Mouse (Mus musculus) myocyte (in vitro differentiated cells): Measurements from ENCODE around the gene Dohh. TPM values are rescaled to one million over a fixed set of nuclear protein-coding genes. Genes with fewer than 3 reads are reported as not detected.

ENCODE experiments used
- H3K27me3 ChIP-seq: one replicate; pipeline ENCODE4 v1.6.1; 2011; ENCODE audit not compliant: control insufficient read depth, insufficient read depth, insufficient read length
- H3K36me3 ChIP-seq: one replicate; pipeline ENCODE4 v1.6.1; 2011; ENCODE audit not compliant: control insufficient read depth, insufficient read depth
- H3K4me2 ChIP-seq: one replicate; pipeline ENCODE4 v1.6.1; 2011; ENCODE audit warnings: low read depth, control low read depth
- H3K4me3 ChIP-seq: one replicate; pipeline ENCODE4 v1.5.1; 2011; ENCODE audit warnings: mild to moderate bottlenecking, control low read depth, moderate library complexity
- H3K79me2 ChIP-seq: one replicate; pipeline ENCODE4 v1.6.1; 2011; ENCODE audit not compliant: control insufficient read depth, insufficient read depth
- H3ac ChIP-seq: one replicate; pipeline ENCODE4 v1.6.1; 2011; ENCODE audit not compliant: control insufficient read depth, insufficient read length
- CEBPB ChIP-seq: IDR thresholded peaks from 2 replicates; pipeline ENCODE4 v1.6.1; 2011; ENCODE audit warnings: mild to moderate bottlenecking, moderate library complexity; ENCODE audit not compliant: poor library complexity, insufficient read depth, severe bottlenecking
- E2F4 ChIP-seq: IDR thresholded peaks from one replicate; pipeline ENCODE4 v1.6.1; 2011; ENCODE audit warnings: mild to moderate bottlenecking, control low read depth, moderate library complexity; ENCODE audit not compliant: insufficient read depth
- MAX ChIP-seq: IDR thresholded peaks from one replicate; pipeline ENCODE4 v1.6.1; 2011; ENCODE audit warnings: low read depth, mild to moderate bottlenecking, control low read depth
- MYOD1 ChIP-seq, 3 experiments: IDR thresholded peaks; one replicate each; pipeline ENCODE4 v1.6.1; 2011; ENCODE audit warnings: control low read depth in 2 of 3, low read depth in 2 of 3, mild to moderate bottlenecking in 2 of 3, moderate library complexity in 1 of 3; ENCODE audit not compliant: insufficient read length in 2 of 3, control insufficient read depth in 1 of 3
- MYOG ChIP-seq, 3 experiments: IDR thresholded peaks; one replicate each; pipeline ENCODE4 v1.6.1; 2011; ENCODE audit warnings: control low read depth in 2 of 3, low read depth in 2 of 3, mild to moderate bottlenecking in 2 of 3; ENCODE audit not compliant: insufficient read length in 2 of 3, control insufficient read depth in 1 of 3, insufficient read depth in 1 of 3
- POLR2A ChIP-seq: IDR thresholded peaks from one replicate; pipeline ENCODE4 v1.6.1; 2011; ENCODE audit warnings: low read depth, mild to moderate bottlenecking, control low read depth, moderate library complexity; ENCODE audit not compliant: insufficient read length
- POLR2AphosphoS2 ChIP-seq: IDR thresholded peaks from one replicate; pipeline ENCODE4 v1.6.1; 2011; ENCODE audit warnings: low read depth, control low read depth; ENCODE audit not compliant: insufficient read length
- REST ChIP-seq: IDR thresholded peaks from one replicate; pipeline ENCODE4 v1.6.1; 2011; ENCODE audit warnings: mild to moderate bottlenecking, control low read depth, moderate library complexity; ENCODE audit not compliant: insufficient read depth, insufficient read length
- SRF ChIP-seq: IDR thresholded peaks from one replicate; pipeline ENCODE4 v1.6.1; 2011; ENCODE audit warnings: low read depth; ENCODE audit not compliant: control insufficient read depth, insufficient read length
- TCF12 ChIP-seq: IDR thresholded peaks from one replicate; pipeline ENCODE4 v1.6.1; 2011; ENCODE audit warnings: mild to moderate bottlenecking, control low read depth; ENCODE audit not compliant: poor library complexity, insufficient read depth, severe bottlenecking
- TCF3 ChIP-seq: IDR thresholded peaks from one replicate; pipeline ENCODE4 v1.6.1; 2011; ENCODE audit warnings: low read depth, control low read depth; ENCODE audit not compliant: insufficient read length
- USF1 ChIP-seq: IDR thresholded peaks from one replicate; pipeline ENCODE4 v1.6.1; 2011; ENCODE audit warnings: low read depth, mild to moderate bottlenecking, control low read depth, moderate library complexity
- polyA plus RNA-seq: library from polyadenylated mRNA; unstranded; fragments of >200 nt; fragmentation: generic; extraction: Trizol; gene quantifications from one replicate; pipeline ENCODE4 v1.2.1, GENCODE M21; 2012; ENCODE audit warnings: missing spikeins

The Dohh gene
- polyA plus RNA-seq, 1 experiment, result 103 TPM

DNA sequence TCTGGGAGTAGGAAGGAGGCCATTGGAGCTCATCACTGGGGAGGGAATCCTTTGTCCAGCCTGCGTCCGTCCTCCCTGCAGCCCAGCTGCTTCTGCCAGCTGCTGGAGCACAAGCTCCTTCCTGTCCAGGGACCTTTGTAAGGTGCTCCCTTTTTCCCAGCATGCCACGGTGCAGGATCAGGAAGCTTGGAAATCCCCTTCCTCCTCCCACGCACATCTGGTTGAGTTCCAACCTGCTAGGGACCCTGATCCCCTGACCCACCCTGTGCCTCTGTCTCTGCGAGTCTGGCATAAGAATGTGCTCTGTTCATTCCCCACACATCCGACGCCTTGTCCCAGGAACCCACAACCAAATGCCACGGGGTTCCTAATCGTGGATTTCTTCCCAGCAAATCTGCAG lies 26.8 kb downstream of the Dohh start:
- no peak for TF ChIP-seq USF1
- TF ChIP-seq MYOD1 (IDR thresholded peaks at IDR 0.05; ENCODE audit: control insufficient read depth in 1 of 3, insufficient read length in 2 of 3, low read depth in 2 of 3), result peak in 1 of 3 experiments; percentile 48
- Histone ChIP-seq H3K27me3 (no peaks in the 10 kb centered on the region), H3K79me2 (peaks cover 44% of the 10 kb centered on the region), H3K4me2 (peak overlapping the region; percentile 76), H3K4me3 (no peak overlapping the region), H3K36me3 (peaks cover 6% of the 10 kb centered on the region), H3ac (no peak overlapping the region)

DNA sequence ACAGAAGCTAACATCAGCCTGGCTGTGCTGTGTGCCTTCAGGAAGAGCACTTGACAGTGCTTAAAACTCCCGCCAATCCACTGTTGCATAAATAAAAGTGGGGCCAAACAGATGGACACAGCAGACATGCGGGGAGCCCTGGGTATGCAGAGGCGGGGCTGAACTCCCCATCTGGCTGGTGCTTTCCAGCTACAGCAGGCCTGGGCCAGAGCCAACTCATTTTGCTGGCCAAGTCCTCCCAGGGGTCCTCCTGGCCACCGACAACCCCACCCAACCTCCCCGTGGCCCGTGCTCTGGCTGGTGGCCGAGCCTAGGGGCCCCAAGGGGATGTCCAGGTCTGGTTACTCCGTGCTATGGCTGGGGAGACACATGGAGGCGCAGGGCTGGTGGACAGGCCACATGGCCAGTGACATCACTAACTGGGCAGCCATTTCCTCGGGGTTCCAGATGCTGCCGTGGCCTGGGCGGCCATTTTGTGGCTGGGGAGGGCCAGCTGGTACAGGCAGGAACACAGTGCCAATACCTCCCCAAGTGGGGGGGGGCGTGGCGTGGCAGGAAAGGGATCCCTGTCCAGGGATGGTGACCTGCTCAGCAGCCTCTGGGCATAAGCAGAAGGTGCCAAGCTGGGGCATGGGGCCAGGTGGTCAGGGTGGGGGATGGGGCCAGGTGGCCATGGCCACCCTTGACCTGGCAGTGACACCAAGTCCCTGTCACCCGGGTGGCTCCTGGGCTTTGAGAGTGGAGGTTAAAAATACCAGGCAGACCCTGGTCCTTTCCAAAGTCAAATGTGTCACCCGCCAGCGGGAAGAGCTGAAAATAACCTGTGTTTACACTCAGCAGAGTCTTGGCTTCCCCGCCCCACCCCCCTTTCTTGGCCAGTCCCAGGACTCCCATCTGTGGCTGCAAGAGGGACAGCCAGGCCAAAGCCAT lies 27.5 kb downstream of the Dohh start:
- Histone ChIP-seq H3K36me3 (no peaks in the 10 kb centered on the region), H3K79me2 (peaks cover 47% of the 10 kb centered on the region), H3K27me3 (no peaks in the 10 kb centered on the region), H3K4me3 (no peak overlapping the region), H3ac (no peak overlapping the region), H3K4me2 (peak overlapping the region; percentile 76)
- TF ChIP-seq MYOG (IDR thresholded peaks at IDR 0.05; ENCODE audit: control insufficient read depth in 1 of 3, insufficient read depth in 1 of 3, insufficient read length in 2 of 3, low read depth in 2 of 3) (peak in 2 of 3 experiments; percentile 2 to 57), E2F4 (peak; percentile 69), USF1 (peak; percentile 69), MYOD1 (IDR thresholded peaks at IDR 0.05; ENCODE audit: control insufficient read depth in 1 of 3, insufficient read length in 2 of 3, low read depth in 2 of 3) (peak in 1 of 3 experiments; percentile 1), REST (no peak)

DNA sequence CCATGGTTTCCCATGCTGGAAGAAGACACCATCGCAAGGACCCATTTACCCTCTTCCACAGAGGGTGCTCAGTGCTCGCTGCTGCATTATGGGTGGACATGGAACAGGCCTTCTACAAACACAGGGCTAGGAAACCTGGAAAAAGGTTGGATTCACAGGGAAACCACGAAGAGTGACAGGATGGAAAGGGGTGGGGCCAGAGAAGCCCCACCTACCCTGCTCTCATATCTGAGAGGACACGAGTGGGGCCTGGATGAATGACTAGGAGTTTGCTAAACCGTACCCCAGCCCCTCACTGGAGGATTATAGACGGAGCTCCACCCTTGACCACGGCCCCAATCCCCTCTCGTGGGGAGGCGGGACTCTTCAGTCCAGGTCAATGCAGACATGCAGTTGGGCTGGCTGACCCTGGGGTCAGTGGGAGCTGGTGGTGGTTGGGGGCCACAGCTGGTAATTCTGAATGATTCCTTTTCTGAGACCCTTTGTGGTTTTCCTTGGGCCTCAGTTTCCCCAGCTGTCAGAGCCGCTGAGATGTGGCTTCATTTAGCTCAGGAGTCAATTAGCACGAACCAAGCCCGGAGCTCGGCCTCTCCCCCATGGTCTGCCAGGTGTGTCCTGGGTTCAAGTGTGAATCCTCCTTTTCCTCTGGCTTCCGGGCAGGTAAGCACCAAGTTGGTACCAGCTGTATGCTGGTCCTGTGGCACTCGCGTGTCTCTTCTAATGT lies 28.5 kb downstream of the Dohh start:
- no peak for TF ChIP-seq MYOD1 (IDR thresholded peaks at IDR 0.05; ENCODE audit: control insufficient read depth in 1 of 3, insufficient read length in 2 of 3, low read depth in 2 of 3)
- no peak for TF ChIP-seq POLR2A
- TF ChIP-seq E2F4, result no peak
- no peak for TF ChIP-seq SRF
- no peak for TF ChIP-seq CEBPB
- TF ChIP-seq TCF3, result no peak
- no peak for TF ChIP-seq REST
- no peak for TF ChIP-seq MYOG (IDR thresholded peaks at IDR 0.05; ENCODE audit: control insufficient read depth in 1 of 3, insufficient read depth in 1 of 3, insufficient read length in 2 of 3, low read depth in 2 of 3)
- no peak for TF ChIP-seq POLR2AphosphoS2
- TF ChIP-seq TCF12, result no peak
- TF ChIP-seq USF1, result no peak
- TF ChIP-seq MAX, result no peak
- H3K4me2 ChIP-seq, result peak overlapping the region; percentile 76
- no peak overlapping the region for H3ac ChIP-seq
- peaks cover 2% of the 10 kb centered on the region for H3K36me3 ChIP-seq
- H3K79me2 ChIP-seq, result peaks cover 47% of the 10 kb centered on the region
- no peak overlapping the region for H3K4me3 ChIP-seq
- H3K27me3 ChIP-seq, result no peaks in the 10 kb centered on the region

DNA sequence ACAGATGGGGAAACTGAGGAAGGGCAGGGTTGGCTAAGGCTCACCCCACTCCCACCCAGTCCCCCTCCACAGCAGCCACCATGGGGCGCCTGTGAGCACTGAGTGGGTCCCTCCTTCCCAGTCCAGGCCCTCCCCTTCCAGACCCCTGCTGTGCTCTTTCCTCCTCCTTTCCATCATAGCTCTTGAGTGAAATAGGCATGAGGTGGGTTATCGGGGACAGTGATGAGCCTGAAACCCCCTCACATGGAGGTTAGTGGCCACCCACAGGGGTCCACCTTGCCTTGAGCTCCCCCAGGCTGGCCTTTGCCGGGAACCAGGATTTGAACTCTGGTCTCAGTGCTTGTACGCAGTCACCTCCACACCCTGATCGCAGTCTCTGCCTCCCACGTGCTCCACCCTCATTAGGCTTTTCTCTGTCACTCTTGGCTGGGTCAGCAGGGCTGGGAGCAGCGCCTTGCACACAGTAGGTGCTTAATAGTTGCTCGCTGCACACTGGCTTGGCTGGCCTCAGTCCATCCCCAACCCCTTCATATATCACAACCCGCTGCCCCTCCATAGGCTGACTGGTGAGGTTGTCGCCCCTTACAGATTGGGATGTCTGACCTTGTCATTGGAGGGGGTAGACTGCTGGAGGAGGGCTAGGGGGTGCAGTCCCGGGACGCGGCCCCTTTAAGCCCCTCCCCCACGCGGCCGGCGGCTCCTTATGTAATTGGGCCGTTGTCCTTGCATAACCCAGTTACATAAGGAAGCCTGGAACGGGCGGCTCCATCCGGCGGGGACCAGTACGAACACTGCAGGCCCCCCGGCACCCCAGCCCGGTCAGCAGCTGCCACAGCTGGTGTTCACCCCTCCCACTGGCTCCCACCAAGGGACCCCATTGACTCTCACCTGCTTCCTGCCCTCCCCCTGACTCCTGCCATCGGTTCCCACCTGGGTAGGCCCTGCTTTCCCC lies 29.4 kb downstream of the Dohh start:
- TF ChIP-seq MAX (no peak), MYOD1 (IDR thresholded peaks at IDR 0.05; ENCODE audit: control insufficient read depth in 1 of 3, insufficient read length in 2 of 3, low read depth in 2 of 3) (no peak), CEBPB (no peak), SRF (no peak), TCF12 (no peak), POLR2A (no peak), USF1 (no peak)
- peaks cover 5% of the 10 kb centered on the region for H3K36me3 ChIP-seq
- H3K79me2 ChIP-seq, result peaks cover 51% of the 10 kb centered on the region
- no peak overlapping the region for H3ac ChIP-seq
- peak overlapping the region; percentile 76 for H3K4me2 ChIP-seq
- no peaks in the 10 kb centered on the region for H3K27me3 ChIP-seq
- no peak overlapping the region for H3K4me3 ChIP-seq
